Mouse (Mus musculus) G1E-ER4 (cell line): ENCODE measurements around the gene Trem2. TPM values are rescaled to one million over a fixed set of nuclear protein-coding genes. Genes with fewer than 3 reads are reported as not detected.
A peak's percentile ranks its signal among the peaks of the same experiment; 100 is the strongest.
"Not testable (repeated sequence)": the region's sequence is repeated elsewhere in the genome, so short reads cannot be mapped to it uniquely, and the experiment has no call there.

Experiments used
- GATA1 ChIP-seq: IDR thresholded peaks from one replicate; pipeline ENCODE4 v1.8.0; 2012; ENCODE audit warnings: low read length, inconsistent platforms
- polyA plus RNA-seq: library from polyadenylated mRNA; stranded (reverse); fragments of >175 nt; gene quantifications from 2 replicates; pipeline ENCODE4 v1.2.3, GENCODE M21; 2012

The Trem2 gene
- polyA plus RNA-seq, result 1.1 and 1.2 TPM in 2 replicates

DNA sequence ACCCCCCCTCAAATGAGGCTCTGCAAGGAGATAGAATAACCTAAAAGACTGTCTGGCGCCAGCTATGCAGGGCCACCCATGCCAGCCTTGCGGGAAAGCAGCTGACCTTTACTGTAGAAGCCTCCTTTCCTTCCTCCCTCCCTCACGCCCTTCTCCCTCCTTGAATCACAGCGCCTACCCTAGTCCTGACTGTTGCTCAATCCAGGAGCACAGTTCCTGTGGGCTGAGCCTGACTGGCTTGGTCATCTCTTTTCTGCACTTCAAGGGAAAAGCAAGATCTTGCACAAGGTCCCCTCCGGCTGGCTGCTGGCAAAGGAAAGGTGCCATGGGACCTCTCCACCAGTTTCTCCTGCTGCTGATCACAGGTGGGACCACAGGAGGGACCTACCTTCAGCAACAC is at the start of gene Trem2:
TSS of gene Trem2 (plus strand) at position 171 of the 400 bp plus-strand sequence.
- TF ChIP-seq GATA1, result no peak

DNA sequence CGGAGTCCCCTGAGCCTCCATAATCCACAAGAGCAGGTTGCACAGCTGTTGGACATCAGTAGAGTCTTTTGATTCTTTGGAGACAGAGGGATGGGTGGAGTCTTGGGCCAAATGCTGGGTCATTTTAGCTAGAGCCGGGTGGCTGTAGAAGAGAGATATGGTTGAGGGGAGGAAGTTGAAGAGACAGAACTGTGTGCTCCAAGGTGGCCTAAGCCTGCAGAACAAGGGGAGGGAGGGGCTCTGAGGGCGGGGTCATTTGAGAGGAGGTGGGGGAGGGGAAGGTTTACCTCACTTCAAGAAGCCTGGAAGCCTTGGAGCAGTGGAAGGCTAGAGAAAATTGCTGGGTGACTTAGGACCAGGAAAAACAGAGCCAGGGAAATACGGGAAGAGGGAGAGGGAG is 47.0 kb upstream of the Trem2 start, which contains the start of gene Treml2:
TSS of gene Treml2 (plus strand) at position 296 of the 400 bp plus-strand sequence.
- TF ChIP-seq GATA1, result no peak

DNA sequence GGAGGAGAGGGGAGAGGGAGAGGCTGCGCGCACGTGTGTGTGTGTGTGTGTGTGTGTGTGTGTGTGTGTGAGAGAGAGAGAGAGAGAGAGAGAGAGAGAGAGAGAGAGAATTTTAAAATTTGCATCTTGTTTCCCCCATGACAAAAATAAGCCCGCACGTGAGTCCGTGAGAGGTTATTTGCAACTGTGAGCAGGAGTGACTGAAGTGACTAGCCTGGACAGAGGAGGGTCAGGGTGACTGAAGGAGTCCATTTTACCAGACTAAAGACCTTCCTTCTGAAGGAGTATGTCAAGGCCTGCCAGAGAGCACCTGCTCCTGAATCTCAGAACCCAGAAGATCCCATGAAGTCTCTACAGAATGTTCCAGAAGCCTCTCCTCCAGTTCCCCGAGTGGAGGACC is 46.4 kb upstream of the Trem2 start:
- no peak for TF ChIP-seq GATA1

DNA sequence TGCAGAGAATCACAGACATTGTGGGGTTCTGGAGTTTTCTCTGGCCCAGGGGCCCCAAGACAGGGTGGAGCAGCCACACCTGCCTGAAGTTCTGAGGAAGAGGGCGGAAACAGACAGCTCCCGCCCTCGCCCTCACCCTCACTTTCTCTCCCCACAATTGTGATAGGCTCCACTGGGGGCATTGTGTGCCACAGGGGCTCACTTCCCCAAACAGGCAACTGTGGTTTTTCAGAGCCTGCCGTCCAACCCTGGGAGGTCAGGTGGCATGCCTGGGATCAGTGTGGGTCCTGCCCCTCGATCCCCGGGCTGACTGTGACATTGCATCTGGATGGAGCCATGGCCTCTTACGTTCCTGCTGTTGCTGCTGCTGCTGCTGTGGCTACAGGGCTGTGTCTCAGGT is 46.0 kb upstream of the Trem2 start:
- TF ChIP-seq GATA1, result no peak

DNA sequence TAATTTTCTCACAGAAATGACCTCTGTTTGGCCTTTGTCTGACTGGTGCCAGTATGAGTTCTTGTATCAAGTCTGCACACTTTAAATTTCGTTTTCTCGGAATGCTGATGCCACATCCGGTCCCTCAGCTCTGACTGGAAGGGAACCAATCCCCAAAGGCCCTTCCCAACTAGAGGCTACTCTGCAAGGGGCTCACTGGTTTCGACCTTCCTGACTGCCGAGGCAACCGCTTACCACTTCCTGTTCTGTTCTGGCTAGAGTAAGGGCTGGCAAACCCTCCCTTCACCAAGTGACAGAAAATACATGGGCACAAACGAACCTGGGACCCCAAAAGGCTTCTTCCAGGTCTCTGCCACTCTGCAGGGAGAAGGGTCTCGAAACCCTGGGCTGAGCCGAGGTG is 45.3 kb upstream of the Trem2 start:
- no peak for TF ChIP-seq GATA1

DNA sequence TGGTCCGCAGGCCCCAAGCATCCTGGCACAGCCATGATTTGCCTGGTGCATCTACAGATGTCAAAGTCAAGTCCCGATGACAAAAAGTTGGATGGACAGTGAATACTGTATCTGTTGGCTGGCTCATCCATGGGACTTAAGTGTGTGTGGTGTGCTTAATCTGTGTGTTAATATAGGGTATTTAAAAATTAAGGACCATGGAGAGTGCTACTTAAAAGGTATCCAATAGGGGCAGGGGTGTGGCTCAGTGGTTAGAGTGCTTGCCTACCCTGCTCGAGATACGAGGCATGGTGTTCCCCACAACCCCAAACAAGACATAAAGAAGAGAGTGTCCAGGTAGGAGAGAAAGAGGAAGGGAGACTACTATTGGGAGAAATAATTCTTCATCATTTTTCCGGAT is 44.4 kb upstream of the Trem2 start:
- TF ChIP-seq GATA1, result no peak

DNA sequence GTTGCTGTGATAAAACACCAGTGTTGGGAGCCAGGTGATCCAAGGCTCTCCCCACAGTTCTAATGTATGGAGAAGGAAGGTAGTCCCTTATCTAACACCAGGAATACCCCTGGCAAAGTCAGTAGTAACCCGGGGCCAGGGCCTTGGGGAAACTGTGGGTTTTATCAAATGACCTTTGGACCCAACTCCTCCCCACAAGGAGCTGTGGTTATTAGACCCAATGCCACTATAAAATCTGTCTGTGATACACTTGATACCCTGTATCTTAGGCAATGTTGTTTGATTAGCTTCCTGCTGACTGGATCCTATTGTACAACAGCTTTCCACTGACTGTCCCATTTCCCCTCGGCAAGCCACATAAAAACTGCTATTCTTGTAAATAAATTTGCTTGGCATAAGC is 34.1 kb upstream of the Trem2 start:
- TF ChIP-seq GATA1, result no peak

DNA sequence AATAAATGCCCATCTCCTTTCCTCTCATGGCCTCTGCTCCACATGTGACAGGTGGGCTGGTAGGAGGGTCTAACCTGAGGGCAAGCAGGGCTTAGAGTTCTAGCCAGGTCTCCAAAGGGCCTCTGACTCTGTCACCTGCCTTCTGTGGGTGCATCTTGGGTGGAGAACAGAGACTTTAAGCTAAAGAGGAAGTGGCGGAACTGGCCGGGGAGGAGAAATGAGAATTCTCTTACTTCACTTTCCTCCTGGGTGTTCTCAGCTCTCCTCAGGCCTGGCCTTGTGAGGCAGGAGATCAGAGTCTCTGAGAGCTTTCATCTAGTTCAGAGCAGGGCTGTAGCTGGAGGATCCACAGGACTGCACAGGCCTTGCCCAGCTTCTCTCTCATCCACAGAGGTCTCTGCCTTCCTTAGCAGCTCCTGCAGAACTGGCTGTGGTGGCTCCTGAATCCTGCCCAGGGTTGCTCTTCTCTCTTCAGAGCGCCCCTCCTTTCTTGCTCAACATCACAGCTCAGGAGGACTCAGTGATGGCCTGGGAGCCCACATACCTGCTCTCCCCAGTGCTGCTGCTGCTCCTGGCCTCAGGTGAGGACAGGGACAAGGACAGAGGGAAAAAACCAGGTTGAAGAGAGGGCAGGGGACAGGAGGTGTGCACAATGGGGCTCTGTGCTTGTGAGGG is 30.2 kb upstream of the Trem2 start, which contains the start of gene B430306N03Rik:
TSS of gene B430306N03Rik (plus strand) at position 237 of the 675 bp plus-strand sequence.
- not testable (repeated sequence) for TF ChIP-seq GATA1

DNA sequence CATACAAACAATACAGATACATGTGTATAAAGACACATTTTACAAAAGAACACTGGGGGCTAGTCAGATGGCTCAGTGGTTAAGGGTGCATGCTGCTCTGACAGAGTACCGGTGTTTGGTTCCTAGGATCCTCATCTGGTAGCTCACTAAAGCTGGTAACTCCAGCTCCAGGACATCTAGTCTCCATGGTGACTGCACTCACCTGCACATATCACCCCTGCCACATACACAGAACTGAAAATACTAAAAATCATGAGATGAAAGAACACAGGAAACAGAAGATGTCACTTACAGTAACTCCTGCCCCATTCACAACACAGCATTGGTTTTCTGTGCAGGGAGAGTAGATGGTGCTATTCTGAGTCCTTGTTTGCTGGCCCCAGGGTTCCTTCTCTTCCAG is 27.5 kb upstream of the Trem2 start:
- no peak for TF ChIP-seq GATA1

DNA sequence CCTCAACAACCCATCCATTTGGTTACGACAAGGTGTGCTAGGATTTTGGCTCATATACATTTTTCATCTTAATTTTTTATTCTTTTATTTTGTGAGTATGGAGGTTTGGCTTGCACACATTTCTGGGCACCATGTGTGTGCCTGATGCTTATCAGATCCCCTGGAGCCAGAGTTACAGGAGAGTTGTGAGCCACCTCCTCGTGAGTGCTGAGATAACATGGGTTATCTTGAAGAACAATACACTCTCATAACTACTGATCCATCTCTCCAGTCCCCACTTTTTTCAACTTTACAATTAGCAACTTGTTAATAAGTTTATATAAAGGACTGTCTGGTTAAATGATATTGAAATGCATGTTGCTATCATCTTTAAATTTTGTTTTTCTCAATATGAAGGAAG is 24.9 kb upstream of the Trem2 start:
- TF ChIP-seq GATA1, result peak; percentile 34

DNA sequence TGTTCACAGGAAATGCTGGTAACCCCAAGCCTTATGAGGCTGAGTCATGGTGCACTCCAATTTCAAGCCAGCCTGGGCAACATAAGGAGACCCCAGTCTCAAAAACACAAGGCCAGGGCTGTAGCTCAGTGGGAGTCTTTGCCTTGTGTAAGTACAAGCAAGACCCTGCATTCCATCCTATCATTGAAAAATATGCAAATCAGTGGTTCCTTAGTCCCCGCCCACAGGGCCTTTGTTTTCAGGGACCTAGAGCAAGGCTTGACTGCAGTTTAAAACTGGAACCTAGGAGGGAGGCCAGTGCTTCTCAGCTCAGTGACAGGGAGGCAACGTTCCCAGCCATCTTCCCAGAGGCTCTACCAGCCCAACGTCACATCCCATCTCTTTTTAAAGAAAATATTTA is 23.0 kb upstream of the Trem2 start:
- no peak for TF ChIP-seq GATA1

DNA sequence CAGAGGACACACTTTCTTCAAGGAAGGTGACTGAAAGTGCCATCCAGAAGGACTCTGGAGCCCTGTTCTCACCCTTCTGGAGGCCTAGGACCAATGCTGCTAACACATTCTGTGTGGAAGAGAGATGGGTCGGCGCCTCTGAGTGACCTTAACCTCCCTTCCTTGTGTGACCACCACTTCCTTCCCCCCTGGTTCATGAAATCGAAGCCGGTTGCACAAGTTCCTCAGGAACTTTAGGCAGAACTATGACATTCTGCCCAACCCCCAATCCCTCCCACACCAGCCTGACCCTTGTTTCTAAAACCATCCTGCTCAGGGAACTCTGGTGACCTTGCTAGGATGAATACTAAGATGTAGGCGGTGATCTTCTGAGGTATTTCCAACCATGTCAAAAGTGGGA is 21.9 kb upstream of the Trem2 start:
- TF ChIP-seq GATA1, result no peak

DNA sequence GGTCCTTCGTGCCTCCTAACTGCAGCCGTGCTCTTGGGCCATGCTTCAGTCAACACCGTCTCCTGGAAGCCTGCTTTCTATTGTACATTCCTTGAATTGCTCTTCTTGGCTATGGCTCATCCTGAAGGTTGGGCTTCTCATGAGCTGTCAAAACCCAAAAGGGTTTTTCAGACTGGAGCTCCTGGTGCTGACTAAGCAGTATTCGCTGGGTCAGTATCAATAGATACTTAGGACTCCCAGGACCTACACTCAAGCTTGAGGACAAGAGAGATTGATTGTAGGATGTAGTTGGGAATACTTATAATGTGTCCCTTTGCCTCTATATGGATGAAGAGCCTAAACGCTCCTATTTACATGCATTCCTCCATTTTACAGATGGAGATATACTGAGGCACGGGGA is 21.1 kb upstream of the Trem2 start:
- TF ChIP-seq GATA1, result no peak

DNA sequence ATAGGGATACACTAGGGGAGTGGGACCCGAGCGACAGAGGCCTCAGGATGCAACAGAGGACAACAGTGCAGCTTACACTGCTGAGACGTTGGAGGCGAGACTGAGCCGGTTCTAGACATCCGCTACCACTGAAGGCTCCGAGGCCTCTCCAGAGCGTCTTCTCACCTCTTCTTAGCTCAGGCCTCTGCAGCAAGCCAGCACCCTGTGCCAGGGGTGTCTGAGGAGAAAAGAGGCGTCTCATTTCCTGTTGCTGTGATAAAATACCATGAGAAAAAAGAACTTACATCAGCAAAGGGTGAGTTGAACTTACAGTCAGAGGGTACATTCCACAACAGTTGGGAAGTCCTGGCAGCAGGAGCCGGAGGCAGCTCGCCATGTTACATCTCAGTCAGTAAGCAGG is 20.6 kb upstream of the Trem2 start:
- no peak for TF ChIP-seq GATA1

DNA sequence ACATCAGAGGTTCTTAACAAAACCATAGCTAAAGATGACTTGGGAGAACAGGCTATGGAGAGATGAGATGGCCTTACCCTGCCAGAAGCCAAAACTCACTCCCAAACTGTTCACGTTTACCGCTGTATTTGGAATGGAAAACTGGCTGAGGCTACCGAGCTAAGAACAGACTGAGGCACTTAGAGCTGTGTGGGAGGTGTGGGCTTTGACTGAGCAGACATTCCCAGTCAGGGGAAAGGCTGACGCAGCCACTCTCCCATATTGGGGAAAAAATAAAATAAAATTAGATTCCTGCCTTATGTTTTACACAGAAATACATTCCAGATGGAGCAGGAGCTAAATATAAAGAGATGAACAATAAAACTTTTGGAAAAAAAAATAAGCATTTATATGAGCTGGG is 19.5 kb upstream of the Trem2 start:
- TF ChIP-seq GATA1, result no peak

DNA sequence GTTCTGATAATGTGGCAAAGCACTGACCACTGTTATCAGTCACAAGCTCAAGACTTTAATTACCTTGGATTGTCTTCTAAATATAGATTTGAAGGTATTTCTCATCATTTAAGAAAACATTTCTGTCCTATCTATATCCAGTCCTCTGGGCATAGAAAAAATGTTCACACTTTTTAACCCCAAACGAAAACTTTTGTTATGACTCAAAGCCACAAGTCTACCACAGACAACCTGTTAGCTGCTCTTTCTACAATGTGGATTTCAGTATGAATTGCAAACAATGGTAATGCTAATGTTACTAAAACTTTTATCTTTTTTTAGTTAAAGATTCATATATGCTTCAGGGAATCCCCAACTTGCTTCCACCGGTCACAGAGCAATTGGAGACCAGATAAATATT is 13.7 kb upstream of the Trem2 start:
- TF ChIP-seq GATA1, result no peak

DNA sequence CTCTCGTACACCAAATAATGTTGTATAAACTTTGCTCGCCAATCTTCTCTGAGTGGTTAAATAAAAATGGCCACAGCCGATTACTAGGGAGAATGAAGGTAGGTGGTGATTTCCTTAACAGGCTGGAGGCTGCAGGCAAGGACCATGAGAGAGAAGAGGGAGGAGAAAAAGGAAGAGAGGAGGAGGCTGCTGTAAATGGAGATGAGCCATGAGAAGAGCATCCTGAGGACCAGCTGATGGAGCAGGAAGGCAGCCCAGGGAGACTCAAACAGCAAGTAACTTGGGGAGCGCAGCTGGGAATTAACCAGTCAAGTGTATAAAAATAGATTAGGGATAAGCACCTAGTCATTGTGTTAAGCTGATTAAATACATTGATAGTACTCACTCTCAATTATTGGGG is 12.0 kb upstream of the Trem2 start:
- TF ChIP-seq GATA1, result no peak

DNA sequence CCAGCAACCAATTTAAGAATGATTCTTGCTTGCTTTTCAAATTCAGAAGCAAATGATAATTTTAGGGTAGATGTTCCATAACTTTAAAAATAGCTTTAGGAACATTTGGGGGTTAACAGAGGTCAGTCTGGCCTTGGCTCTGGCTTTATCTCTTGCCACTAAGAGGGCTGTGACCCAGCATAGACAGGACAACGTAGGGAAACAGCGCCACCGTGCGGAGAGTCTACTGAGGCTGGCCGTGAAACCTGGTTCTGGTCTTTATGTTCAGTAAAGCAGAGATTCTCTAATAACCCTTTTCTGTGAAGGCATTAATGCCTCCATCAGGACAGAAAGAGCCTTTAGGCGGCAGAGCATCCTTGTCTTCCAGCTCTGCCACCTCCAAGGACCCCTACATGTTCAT is 9.3 kb upstream of the Trem2 start:
- no peak for TF ChIP-seq GATA1

DNA sequence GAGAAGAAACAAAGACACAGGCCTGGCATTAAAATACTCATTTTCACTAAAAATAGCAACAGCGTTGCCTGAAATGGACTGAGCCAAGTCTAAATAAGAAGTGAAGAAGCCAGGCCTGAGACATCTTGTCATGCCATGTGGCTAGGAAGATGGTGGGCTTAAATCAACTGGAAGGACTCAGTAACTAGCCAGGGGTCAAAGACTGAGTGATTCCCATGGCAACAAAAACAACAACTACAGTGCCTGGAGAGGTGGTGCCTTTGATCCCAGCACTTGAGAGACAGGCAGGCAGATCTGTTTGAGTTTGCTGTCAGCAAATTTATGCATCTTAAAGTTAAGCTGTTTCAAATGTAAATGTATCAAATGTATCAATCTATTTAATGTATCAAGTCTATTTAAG is 5.9 kb upstream of the Trem2 start:
- TF ChIP-seq GATA1, result no peak
